Mouse (Mus musculus) hindbrain, postnatal 0 days (tissue): ENCODE measurements around the gene Drd3. TPM values are rescaled to one million over a fixed set of nuclear protein-coding genes. Genes with fewer than 3 reads are reported as not detected.
A peak's percentile ranks its signal among the peaks of the same experiment; 100 is the strongest.

Source experiments
- ATAC-seq: fragments of 200-750 bp; cut with Nextera tagmentation; 2 replicates; pipeline ENCODE4 v1.8.0; 2017; ENCODE audit warnings: mild to moderate bottlenecking, moderate TSS enrichment, moderate library complexity
- DNase-seq: peaks from one replicate; pipeline ENCODE4 v3.0.0-alpha.2; 2015; ENCODE audit warnings: low spot score
- H3K27ac ChIP-seq: fragments of 300-500 bp; sonication (generic); 2 replicates; pipeline ENCODE4 v1.5.1; 2014; ENCODE audit warnings: mild to moderate bottlenecking
- H3K27me3 ChIP-seq: fragments of 300-500 bp; sonication (generic); 2 replicates; pipeline ENCODE4 v1.6.1; 2014; ENCODE audit warnings: low read length, mixed read lengths; ENCODE audit not compliant: insufficient read depth
- H3K36me3 ChIP-seq: fragments of 300-500 bp; sonication (generic); 2 replicates; pipeline ENCODE4 v1.6.1; 2014; ENCODE audit warnings: low read length, mixed read lengths; ENCODE audit not compliant: insufficient read depth
- H3K4me1 ChIP-seq: fragments of 300-500 bp; sonication (generic); 2 replicates; pipeline ENCODE4 v1.6.1; 2014; ENCODE audit warnings: antibody characterized with exemption, low read length, mixed read lengths; ENCODE audit not compliant: insufficient read depth
- H3K4me2 ChIP-seq: fragments of 300-500 bp; sonication (generic); 2 replicates; pipeline ENCODE4 v1.6.1; 2014; ENCODE audit warnings: low read depth, mild to moderate bottlenecking, low read length, moderate library complexity, mixed read lengths
- H3K4me3 ChIP-seq: fragments of 300-500 bp; sonication (generic); 2 replicates; pipeline ENCODE4 v1.5.1; 2014; ENCODE audit warnings: low read length
- H3K9ac ChIP-seq: fragments of 300-500 bp; sonication (generic); replicated peaks from 2 replicates; pipeline ENCODE4 v1.6.1; 2014; ENCODE audit warnings: mild to moderate bottlenecking, low read length, moderate library complexity, mixed read lengths
- H3K9me3 ChIP-seq: fragments of 300-500 bp; sonication (generic); 2 replicates; pipeline ENCODE4 v1.6.1; 2016; ENCODE audit warnings: low read length, mixed read lengths
- CTCF ChIP-seq: IDR thresholded peaks from 2 replicates; pipeline ENCODE4 v1.5.1; 2016; ENCODE audit warnings: antibody characterized with exemption, control low read depth, low read depth
- WGBS: fragments of 180-500 bp; shearing (Covaris S2); extraction: QIAGEN DNeasy Blood & Tissue Kit; methylation state at CpG from one replicate; pipeline ENCODE4 v1.1.7; 2014; 5-methylcytosine and 5-hydroxymethylcytosine counted together
- polyA plus RNA-seq: library from polyadenylated mRNA; unstranded; fragments of >200 nt; fragmentation: Nextera tagmentation; extraction: Ambion mirVana; gene quantifications from 2 replicates; pipeline ENCODE4 v1.2.1, GENCODE M21; 2015
- total RNA-seq: library from RNA; depleted of rRNA; stranded (reverse); fragments of >200 nt; gene quantifications from 2 replicates; pipeline ENCODE4 v1.2.3, GENCODE M21; 2014

The Drd3 gene
- total and polyA plus RNA-seq, 2 experiments from 2014 or later = 0.16 TPM; not detected in 1

- no peak for TF ChIP-seq CTCF
- no peaks in the 10 kb centered on the region for H3K4me1 ChIP-seq
Measured at GRCm38 (mm10) chr16:43740936-43741335, 12.9 kb upstream of the Drd3 start.

DNA sequence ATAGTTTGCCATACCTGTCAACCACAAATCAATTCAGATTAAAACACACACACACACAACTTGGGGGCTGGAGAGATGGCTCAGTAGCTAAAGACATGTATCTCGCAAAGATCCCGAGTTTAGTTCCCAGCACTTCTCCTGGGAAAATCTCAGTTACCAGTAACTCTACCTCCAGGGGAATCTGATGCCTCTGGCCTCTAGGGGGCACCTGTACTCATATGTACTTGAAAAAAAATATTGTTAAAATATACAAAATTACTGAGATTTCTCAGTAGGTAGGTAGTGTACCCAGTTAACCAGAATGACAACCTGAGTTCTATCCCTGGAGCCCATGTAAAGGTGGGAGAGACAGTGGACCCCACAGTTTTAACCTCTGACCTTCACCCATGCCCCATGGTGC is 5.4 kb upstream of the Drd3 start:
- Histone ChIP-seq H3K27ac (no peak overlapping the region), H3K4me3 (no peak overlapping the region), H3K4me1 (no peaks in the 10 kb centered on the region), H3K9me3 (no peaks in the 10 kb centered on the region), H3K36me3 (no peaks in the 10 kb centered on the region), H3K4me2 (no peak overlapping the region), H3K27me3 (no peaks in the 10 kb centered on the region), H3K9ac (no peak overlapping the region)
- WGBS = 86% methylated on average over 2 of the region's 2 CpGs
- no peak for TF ChIP-seq CTCF
- DNase-seq (no peak), ATAC-seq (no peak)

More at GRCm38 (mm10) chr16:43740936-43741335, 12.9 kb upstream of the Drd3 start:
- no peaks in the 10 kb centered on the region for H3K36me3 ChIP-seq
- no peaks in the 10 kb centered on the region for H3K9me3 ChIP-seq
- no peak for DNase-seq
- H3K4me2 ChIP-seq = no peak overlapping the region
- no peak overlapping the region for H3K27ac ChIP-seq
- H3K4me3 ChIP-seq = no peak overlapping the region
- no peaks in the 10 kb centered on the region for H3K27me3 ChIP-seq
- H3K9ac ChIP-seq = no peak overlapping the region
- WGBS = 73% methylated on average over 2 of the region's 2 CpGs
- no peak for ATAC-seq

- Histone ChIP-seq H3K27ac (no peak overlapping the region), H3K4me1 (no peaks in the 10 kb centered on the region), H3K36me3 (no peaks in the 10 kb centered on the region), H3K4me2 (no peak overlapping the region), H3K27me3 (no peaks in the 10 kb centered on the region), H3K9ac (no peak overlapping the region), H3K9me3 (no peaks in the 10 kb centered on the region), H3K4me3 (no peak overlapping the region)
- DNase-seq = no peak
- peak; percentile 21 for TF ChIP-seq CTCF
- ATAC-seq = no peak
- 88% methylated on average over 8 of the region's 8 CpGs for WGBS
Measured at GRCm38 (mm10) chr16:43752900-43753299, 926 bp upstream of the Drd3 start.

DNA sequence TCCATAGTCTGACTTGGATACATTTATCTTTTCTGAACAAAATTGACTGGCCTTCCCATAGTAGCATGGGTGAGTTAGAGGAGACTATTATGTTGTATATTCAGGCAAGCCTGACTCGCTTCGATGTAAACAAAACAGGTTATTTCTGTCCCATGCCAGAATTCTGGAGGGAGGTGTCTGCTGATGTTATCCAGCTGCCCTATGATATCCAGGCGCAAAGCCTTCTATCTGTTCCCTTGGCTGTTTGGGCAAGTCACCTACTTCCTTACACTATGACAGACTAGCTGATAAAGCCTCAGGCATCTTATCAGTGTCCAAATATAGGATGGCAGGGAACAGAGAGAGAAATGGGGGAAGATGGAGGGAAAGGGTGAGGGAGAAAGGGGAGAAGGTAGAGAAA is 18.5 kb downstream of the Drd3 start:
- DNase-seq (no peak), ATAC-seq (no peak)
- Histone ChIP-seq H3K4me3 (no peak overlapping the region), H3K9me3 (no peaks in the 10 kb centered on the region), H3K36me3 (no peaks in the 10 kb centered on the region), H3K9ac (no peak overlapping the region), H3K27me3 (no peaks in the 10 kb centered on the region), H3K4me2 (no peak overlapping the region), H3K4me1 (no peaks in the 10 kb centered on the region), H3K27ac (no peak overlapping the region)
- no peak for TF ChIP-seq CTCF
- 96% methylated on average over 3 of the region's 3 CpGs for WGBS

DNA sequence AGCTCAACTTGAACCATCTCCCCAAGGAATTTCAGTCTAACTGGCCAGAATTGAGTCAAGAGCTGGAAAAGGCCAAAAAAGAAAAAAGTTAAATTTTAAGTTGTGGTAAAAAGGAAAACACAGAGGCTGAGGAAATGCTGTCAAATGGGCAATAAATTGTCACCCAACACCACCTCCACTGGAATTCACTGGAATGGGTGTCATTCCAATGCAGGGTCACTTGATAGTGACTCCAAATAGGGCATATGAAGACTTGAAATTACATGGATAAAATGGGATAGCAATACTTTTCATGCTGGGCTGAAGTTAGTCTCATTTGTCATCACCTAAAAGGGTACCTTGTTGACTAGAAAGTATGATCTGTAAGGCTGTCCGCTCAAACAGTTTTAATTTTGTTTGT is 18.9 kb downstream of the Drd3 start:
- DNase-seq (no peak), ATAC-seq (no peak)
- Histone ChIP-seq H3K4me1 (no peaks in the 10 kb centered on the region), H3K9ac (no peak overlapping the region), H3K4me2 (no peak overlapping the region), H3K36me3 (no peaks in the 10 kb centered on the region), H3K9me3 (no peaks in the 10 kb centered on the region), H3K27ac (no peak overlapping the region), H3K4me3 (no peak overlapping the region), H3K27me3 (no peaks in the 10 kb centered on the region)
- no peak for TF ChIP-seq CTCF
- WGBS = 100% methylated on average over 1 of the region's 1 CpGs

DNA sequence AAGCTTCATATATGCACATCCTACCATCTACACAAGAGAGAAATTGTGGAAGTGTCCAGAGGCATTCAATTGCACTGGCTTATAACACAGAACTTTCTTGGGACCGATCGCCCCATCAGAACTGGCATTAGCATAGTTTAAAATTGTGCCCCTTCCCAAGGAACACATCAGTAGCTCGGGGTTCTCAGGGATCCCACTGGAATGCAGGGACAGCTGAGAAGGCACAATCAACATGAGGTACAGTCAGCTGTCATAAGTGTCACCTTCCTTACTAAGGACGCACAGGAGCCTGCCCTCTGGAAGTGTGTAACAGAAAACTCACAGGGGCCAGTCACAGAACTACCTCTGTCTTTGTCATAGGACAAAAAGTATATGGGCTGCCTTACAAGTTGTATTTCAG is 19.7 kb downstream of the Drd3 start:
- TF ChIP-seq CTCF = no peak
- H3K27me3 ChIP-seq = no peaks in the 10 kb centered on the region
- H3K36me3 ChIP-seq = no peaks in the 10 kb centered on the region
- DNase-seq (no peak), ATAC-seq (no peak)
- 90% methylated on average over 4 of the region's 4 CpGs for WGBS
- H3K4me1 ChIP-seq = no peaks in the 10 kb centered on the region
- H3K4me3 ChIP-seq = no peak overlapping the region
- no peak overlapping the region for H3K9ac ChIP-seq
- no peak overlapping the region for H3K27ac ChIP-seq
- no peaks in the 10 kb centered on the region for H3K9me3 ChIP-seq
- no peak overlapping the region for H3K4me2 ChIP-seq

DNA sequence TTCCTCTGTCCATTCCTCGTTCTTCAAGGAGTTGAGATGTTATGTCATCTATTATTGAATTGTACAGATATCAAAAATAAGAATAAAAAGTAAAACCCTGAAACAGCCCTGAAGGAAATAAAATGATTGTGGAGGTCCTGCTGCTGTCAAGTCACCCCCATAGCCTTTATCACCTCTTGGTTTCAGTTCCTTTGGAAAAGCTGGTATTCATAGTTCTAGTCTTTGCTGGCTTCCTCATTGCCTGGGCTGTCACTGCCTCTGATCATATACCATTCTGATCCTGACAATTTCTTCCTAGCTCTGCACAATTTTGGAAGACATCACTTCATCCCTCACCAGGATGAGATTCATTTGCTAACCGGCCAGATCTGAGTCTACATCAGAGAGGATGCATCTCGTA is 23.1 kb downstream of the Drd3 start:
- WGBS = 92% methylated on average over 3 of the region's 3 CpGs
- ATAC-seq (no peak), DNase-seq (no peak)
- Histone ChIP-seq H3K4me2 (no peak overlapping the region), H3K4me3 (no peak overlapping the region), H3K36me3 (no peaks in the 10 kb centered on the region), H3K4me1 (no peaks in the 10 kb centered on the region), H3K9ac (no peak overlapping the region), H3K27ac (no peak overlapping the region), H3K27me3 (no peaks in the 10 kb centered on the region), H3K9me3 (no peaks in the 10 kb centered on the region)
- no peak for TF ChIP-seq CTCF
